Mouse (Mus musculus) WW6 (cell line): Measurements from ENCODE around the gene Sap18b.
"Not testable (repeated sequence)": the region's sequence is repeated elsewhere in the genome, so short reads cannot be mapped to it uniquely, and the experiment has no call there.

Experiments
- DNase-seq: peaks from one replicate; pipeline ENCODE4 v3.0.0-alpha.2; 2013; ENCODE audit warnings: low read depth, low spot score

Sap18b gene

DNA sequence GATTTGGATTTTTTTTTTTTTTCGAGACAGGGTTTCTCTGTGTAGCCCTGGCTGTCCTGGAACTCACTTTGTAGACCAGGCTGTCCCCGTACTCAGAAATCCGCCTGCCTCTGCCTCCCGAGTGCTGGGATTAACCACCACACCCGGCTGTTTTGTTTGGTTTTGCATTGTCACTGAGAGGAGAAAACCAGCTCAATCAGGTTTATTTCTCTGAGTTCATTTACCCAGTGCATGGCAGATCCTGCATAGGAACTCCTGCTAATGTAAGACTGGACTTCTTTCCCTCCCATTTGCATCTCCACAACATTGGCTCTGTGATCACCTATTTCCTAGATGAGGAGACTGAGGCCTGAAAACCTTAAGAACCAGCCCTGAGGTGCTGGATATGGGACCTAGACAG is 3.0 kb upstream of the Sap18b start:
- no peak for DNase-seq

DNA sequence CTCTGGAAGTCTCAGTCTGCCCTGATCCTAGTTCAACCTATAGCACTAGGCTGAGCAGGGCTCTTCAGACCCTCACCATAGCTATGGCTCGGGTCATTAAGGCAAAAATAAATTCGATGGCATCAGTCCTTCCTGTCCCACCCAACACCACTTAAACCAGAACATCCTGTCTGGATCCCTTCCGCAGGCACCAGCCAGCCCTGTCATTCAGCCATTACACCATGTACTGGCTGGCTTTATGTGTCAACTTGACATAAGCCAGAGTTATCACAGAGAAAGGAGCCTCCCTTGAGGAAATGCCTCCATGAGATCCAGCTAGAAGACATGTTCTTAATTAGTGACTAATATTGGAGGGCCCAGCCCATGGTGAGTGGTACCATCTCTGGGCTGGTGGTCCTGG is 2.4 kb upstream of the Sap18b start:
- no peak for DNase-seq

DNA sequence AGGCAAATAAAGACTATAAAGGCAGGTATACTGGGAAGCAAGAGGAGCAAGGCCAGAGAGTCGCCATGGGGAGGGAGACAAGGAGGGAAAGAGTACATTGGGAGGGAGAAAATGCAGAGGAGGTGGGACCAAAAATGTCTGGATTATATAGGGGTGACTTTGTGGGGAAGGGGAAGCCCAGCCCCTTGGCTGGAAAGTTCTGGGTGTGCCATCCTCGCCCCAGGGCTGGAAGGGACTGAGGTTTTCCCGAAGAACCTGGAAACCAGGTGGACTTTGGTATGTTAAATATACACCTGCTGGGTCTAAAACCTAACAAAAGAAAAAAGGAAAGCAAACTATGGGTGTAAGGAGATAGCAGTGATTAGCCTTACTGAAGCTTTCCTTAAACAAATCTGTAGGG is 5.0 kb downstream of the Sap18b start:
- no peak for DNase-seq

DNA sequence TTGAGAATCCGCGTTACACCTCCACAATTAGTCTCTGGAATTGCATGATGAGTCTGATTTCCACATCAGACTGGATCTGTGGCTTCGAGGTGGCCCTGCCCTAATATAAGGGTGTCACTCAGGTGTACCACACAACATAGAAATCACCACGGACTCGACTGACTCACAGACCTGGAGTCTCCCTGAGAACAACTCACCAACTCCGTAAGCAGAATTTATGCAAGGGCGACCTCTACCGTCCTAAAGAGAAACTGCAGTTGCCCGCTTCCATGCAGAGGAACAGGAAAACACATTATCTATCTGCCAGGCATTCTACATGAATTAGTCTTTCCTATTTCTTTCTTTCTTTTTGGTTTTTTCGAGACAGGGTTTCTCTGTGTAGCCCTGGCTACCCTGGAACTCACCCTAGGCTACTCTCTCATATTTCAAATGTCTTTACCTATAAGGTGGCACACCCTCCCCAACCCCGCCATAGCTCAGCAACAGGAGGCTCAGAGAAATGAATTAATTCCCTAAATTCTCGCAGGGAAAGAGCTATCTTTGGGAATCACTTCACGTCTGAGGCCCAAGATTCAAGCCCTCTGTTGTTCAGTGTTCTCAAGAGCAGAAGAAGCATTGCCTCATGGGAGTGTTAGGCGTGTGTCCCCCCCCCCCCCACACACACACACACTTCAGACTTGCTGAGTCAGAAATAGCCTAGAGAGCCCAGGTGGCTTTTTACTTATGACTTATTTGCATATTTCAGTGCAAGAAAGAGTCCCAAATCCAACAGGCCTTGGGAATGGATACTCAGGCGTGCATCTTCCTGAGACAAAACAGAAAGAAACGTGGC is 7.7 kb downstream of the Sap18b start:
- no peak for DNase-seq

DNA sequence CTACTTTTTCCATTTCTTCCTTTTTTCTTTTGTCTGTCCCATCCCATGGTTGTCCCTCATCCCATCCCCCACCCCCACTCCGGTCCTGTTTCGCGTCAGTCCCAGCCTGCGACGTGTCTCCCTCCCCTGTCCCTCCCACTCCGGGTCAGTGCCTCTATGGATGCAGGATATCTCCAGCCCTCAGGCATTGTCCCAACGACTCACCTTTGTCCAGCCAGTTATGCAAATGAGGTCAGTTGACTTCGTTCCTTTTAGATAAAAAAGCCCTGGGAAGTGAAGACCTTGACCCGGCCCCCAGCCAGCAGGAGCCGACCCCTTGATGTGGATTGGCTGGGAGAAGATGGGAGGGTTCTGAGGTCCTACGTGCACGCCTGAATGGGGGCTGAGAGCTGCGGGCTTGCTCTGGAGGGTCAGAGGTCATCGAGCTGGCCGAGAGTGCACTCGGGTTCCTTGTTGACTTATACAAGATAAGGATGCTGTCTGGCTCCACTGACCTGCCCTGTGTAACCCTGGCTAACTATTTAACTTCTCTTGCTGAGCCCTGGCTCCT is 8.4 kb downstream of the Sap18b start:
- peak; percentile 89 for DNase-seq

DNA sequence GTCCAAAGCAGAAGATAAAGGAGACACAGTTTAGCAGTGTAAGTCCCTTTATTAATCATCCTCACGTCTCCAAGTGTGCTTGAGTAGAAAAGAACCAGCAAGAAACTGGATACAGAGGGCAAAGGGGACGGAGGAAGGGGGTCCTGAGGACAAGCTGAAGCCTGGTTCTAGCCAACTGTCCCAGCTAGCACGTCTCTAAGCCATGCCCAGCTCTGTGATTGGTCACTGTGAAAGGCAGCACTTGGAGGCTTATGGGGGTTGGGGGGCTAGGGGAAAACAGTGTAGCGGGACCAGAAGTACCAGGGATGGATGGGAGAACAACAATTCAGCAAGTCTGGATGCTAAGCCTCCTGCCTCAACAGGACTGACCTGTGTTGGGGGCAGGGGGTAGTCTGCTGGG is 10.7 kb downstream of the Sap18b start:
- no peak for DNase-seq

DNA sequence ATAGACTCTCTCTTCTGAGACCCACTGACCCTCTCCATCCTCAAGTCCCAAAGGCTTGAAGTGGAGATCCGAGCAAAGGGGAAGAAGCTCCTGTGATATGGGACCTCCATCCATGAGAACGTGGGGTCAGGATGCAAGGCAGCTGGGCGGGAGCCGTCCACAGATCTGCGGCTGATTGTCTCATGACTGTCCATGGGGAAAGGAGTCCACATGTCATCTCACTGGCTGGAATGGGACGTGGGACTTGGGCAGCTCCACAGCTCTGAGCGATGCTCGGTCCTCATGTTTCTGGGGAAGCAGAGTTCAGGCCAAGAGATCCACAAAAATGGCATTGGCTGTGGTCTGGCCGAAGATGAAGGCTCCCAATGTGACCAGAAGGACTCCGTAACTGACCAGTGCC is 12.1 kb downstream of the Sap18b start:
- no peak for DNase-seq

DNA sequence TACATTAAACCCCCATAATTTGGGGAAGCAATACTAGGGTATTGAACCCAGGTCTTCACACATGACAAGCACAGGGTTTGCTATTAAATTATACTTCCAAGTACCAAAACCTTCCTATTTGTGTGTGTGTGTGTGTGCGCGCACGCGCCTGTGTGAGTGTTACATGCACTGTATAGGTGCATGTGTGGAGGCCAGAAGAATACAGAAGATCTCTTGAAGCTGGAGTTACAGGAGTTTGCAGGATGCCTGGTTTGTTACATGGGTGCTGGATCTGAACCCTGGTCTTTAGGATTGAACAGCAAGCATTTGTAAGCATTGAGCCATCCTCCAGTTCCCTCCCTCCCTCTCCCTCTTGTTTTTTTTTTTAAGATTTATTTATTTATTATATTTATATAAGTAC is 14.1 kb downstream of the Sap18b start:
- DNase-seq = no peak

DNA sequence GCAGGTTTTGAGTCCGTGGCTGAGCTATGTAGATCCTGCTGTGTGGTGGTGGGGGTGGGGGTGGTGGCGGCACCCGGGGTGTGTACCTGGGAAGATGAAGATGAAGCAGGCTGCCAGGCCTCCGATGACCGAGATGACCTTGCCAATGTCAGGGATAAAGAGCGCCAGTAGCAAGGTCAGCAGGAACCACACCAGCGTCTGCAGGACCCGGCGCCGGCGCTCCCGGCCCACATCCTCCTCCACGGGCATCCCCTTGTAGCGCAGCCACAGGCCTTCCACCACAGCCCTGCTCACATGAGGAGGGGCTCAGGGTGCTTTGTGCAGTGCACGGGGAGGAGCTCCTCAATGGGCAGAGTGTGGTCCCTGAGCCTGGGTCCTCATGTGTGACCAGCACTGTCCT is 16.3 kb downstream of the Sap18b start:
- DNase-seq = no peak

DNA sequence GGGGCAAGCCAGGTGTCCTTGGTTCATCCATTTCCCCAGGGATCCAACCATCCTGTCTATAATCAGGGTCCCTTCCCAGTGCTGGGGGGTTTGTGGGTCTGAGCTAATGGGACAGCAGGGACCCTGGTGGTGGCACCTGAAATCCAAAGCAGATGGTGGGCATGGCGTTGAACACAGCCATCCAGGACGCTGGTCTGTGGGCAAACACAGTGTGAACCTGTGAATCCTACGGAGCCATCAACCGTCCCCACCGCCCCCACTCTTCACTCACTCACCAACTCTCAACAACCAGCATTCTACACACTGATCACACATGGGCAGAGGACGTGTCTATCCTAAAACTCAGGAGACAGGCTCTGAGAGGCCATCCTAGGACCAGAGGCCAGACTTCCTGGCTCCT is 18.8 kb downstream of the Sap18b start:
- DNase-seq = no peak

DNA sequence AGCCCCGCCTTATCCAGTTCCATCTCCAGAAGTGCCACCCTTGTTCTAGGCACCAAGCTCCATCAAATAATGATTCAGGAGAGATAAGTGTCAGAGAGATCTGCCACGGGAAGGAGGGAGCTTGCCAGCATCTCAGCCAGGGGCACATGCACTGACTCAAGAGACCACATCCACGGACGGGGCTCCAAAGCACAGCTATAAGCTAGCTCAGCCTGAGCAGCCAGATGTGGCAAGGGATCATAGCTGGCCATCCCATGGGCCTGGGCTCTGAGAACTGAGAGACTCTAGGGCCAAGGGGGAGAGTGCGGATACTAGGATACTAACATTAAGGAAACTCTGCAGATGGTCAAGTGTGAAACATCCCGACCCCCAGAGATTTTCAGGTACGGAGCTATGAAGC is 19.9 kb downstream of the Sap18b start:
- no peak for DNase-seq

DNA sequence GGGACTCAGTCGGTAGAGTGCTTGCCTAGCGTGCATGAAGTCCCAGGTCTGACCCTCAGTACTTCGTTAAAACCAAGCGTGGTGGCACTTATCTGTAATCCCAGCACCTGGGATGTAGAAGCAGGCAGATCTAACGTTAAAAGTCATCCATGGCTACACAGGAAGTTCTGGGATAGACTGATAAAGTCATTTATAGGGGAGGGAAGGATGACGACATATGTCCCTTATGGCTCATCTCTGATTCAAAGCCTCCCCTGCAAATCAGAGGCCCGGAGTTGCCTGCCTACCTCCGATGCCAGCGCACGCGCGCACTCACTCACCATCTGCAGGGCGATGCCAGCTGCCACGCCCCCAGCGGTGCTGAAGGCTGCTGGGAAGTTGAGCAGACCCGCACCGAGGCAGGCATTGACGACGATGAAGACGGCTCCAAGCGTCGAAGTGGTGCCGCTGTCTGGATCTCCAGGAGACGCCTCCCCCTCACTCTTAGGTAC is 23.0 kb downstream of the Sap18b start:
- no peak for DNase-seq

DNA sequence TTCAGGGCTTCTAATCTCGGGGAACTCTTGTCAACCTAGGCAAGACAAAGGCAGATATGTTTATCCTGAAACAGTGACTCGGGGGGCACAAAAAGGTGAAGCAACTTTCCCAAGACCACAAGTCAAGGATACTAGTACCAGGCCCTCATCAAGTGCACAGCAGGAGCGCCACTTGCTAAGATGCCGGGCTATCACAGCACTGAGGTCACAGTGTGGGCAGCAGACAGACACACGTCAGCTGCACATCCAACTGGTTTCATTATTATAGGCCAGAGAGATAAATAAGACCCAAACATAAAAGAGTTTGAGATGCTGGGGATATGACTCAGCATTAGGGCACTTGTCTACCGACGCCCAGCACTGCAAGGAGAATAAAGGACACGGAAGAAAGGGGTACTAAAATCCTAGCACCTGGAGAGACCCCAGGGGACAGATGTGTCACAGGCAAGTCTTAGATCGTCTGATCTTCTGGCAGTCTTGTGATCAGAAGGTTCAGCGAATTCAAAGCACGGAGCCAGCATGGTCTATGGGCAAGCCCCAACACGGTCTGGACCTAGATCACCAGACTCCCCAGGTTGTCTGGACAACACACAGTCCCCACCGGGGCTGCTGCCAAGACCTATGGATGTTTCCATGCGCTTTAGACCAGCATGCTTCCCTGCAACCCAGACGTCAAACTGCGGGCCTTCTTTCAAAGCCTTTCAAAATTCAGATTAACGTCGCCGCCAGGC is 23.8 kb downstream of the Sap18b start:
- DNase-seq = no peak

DNA sequence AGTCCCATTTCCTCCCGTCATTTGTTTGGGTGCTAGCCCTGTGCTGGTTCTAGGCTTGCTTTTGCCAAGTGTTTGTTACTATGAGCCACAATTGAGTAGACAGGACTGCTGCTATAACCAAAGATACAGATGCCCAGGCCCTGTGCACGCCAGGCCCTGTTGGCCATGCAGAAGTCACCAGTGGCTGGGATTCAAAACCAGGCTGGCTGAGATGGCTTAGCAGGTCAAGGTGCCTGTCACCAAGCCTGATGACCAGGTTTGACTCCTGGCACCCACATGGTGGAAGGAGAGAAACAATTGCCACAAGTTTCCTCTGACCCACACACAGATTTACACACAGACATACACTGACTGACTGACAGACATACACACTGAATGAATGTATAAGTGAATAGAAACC is 25.2 kb downstream of the Sap18b start:
- no peak for DNase-seq

DNA sequence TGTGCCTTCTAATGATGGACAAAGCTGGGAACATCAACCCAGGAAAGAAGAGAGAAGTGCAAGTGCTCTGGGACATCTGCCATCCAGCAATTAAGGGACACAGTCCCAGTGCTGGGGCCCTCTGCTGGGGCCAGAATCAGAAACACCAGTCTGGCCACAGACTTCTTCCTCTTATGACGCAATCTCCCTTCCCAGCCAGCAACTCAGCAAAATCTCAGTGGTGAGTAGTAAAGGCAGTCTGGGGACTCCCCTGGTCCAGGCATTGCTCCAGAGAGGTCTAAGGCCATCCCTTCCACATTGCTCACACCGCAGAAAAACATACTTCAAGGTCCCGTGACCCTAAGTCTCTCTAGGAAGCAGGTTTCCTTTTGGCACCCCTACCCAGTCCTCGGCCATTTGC is 27.1 kb downstream of the Sap18b start:
- DNase-seq = no peak

DNA sequence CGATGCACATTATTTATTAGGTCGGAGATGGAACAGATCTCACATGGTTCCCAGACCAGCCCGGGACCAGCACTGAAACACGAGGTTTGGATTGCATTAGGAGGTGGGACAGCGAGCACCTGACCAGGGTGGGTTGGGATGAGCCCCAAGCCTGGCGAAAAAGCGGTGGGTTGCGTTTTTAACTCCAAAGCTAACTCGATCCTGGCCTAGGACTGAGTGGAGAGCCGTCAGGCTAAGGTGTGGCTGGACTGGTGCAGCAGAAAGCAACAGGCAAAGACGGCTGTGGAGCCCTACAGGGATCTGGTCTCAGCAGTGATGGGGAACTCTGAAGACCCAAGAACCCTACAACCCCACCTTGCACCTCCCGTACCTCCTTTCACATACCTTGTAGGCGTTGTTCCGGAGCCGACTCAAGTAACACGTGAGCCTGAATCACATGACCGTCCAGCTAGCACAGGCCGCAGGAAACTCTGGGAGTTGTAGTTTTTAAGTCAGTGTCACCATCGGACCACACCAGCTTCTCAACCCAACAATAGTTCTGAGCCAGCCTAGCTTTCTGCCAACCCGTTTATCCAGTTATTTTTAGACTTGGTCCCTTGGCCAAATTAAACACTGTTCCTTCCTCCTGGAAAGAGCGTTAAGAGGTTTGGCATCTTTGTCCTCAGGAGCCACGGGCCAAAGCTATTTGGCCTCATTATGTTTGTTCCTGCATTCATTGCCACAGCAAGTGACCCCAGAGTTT is 28.1 kb downstream of the Sap18b start, which contains the start of gene Slc38a7:
Slc38a7 (minus strand) TSS at position 438 of the 742 bp plus-strand sequence.
- peak; percentile 81 for DNase-seq

DNA sequence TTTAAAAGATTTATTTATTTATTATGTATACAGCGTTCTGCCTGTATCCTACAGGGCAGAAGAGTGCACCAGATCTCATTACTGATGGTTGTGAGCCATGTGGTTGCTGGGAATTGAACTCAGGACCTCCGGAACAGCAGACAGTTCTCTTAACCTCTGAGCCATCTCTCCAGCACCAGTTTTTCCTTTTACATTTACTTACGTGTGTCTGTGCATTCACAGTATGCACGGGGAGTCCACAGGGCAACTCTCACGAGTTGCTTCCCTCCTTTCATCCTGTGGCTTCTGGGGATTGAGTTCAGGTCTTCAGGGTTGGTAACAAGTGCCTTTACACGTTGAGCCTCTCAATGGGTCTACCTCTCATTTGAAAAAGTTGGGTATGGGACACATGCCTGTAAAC is 29.0 kb downstream of the Sap18b start:
- no peak for DNase-seq

DNA sequence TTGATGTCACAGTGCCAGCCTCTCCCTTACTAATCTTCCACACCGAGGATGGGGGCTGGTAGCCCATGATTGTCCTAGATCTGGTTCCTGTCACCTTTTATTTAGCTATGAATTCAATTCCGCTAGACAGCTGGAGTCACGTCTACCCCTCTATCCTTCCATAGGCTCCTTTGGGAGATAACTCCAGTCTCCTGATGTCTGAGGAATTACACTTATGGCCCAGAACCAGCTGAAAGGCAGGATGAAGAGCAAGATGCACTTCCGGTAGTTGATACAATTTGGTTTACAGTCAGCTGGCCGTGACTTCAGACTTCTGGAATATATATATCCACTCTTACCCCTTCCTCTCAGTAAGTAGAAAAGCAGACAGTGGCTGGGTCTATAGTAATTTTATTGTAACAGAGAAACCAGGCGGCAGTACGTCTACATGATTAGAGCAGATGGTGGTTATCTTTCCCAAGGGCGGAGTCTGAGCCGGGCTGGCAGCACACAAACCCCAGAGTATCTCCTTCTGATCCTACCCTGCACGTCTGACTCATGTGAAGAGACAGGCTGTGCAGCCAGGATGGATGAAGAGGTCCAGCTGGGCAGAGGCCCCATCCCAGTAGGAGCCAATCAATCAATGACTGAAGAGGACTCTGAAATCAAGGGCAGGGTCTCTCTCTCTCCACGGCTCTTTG is 38.8 kb downstream of the Sap18b start:
- DNase-seq = not testable (repeated sequence)

DNA sequence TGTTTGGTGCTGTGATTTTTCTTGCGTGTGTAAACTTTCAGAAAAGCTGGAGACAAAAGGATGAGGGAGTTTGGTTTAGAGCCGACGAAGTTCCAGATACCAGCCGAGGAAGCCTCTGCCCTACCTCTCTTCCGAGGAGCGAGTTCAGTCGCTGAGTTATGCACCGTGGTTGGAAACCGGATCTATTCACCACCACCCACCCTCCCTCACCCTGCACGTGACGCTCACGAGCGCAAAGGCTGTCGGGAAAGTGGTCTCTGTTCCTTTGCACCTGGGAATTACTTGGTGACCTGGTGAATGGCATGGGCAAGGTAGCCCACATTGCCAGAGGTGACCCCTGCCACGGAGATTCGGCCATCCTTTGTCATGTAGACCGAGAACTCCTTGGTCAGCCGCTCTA is 39.7 kb downstream of the Sap18b start:
- not testable (repeated sequence) for DNase-seq

DNA sequence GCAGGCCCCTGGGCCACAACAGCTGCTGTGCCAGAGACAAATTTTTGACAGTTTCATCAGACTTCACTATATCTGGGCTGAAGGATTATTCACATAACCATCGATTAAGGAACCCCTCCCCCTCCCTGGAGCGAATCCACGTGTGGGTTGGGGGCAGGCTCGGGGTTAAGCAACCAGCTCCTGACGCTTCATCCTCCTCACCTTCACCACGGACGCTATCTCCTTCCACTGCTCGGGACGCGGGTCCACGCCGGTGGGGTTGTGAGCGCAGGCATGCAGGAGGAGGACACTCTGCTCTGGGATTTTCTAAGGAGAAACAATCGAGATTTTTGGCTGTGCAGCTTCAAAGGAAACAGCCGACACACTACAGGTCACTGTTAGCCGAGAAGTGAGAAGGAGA is 46.5 kb downstream of the Sap18b start:
- DNase-seq = no peak

DNA sequence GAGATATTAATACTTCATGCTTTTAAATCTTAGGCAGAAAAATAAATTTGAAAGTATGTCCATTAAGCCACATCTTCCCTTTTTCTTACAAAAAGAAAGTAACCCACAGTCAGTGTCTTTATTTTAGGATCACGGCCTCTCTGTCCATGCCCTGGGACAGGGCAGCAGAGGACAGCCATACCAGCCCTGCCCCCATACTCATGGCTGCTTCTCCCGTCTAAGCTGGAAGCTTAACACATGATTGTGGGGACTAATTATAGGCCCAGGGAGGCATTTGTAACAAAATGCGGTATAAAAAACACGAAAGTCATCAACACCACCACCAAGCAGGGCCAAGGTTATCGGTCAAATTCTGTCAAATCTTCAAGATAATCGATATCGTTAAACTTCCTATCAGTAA is 50.1 kb downstream of the Sap18b start:
- no peak for DNase-seq
